Mouse (Mus musculus): ENCODE results near the gene Thsd4.

DNA sequence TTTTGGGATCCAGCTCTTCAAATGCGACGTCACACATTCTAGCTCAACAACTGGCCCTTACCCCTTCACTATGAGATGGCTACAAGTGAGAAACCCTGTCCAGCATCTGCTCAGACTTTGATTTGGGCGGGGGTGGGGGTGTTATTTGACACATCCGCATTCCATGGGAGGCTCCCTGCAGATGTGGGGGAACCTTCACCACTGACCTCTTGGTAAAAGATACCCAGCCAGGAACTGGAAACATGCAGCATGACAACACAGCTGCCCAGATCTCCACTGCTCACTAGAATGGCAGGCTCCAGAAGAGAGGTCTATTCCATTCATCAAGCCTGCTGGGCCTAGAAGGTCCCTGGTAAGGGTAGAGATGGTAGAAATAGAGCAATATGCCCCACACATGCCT lies 213.7 kb downstream of the Thsd4 start:
- TF ChIP-seq CTCF (IDR thresholded peaks at IDR 0.05; ENCODE audit: low read depth, low read length) (no peak), POLR2A (IDR thresholded peaks at IDR 0.05; ENCODE audit: extremely low read depth, insufficient read depth, low read length) (no peak)
